8 mouse cellular contexts compared by ENCODE assay signal in genomic region chr2:123312277-123312617, GRCm38 (mm10).
A peak's percentile ranks its signal among the peaks of the same experiment; 100 is the strongest.
DNase-seq lines count a peak whose midpoint lies in the region; ATAC-seq lines count a peak whose summit lies in the region.

No protein-coding gene starts in this region.

- no peaks in the 10 kb centered on the region for H3K27me3 ChIP-seq in intestine, embryonic 16.5 days (replicated peaks; ENCODE audit: control insufficient read depth, insufficient read depth, low read length)
- H3K27me3 ChIP-seq in midbrain, embryonic 10.5 days (ENCODE audit: low read depth, poor library complexity, severe bottlenecking): no peaks in the 10 kb centered on the region

- peak; percentile 89 for ATAC-seq in common myeloid progenitor, adult 5-6 weeks (replicated peaks; ENCODE audit: low read depth, poor library complexity, severe bottlenecking)
- ATAC-seq in intestine, embryonic 16.5 days: peak; percentile 71

- no peak overlapping the region for H3K4me2 ChIP-seq in intestine, embryonic 16.5 days (ENCODE audit: low read depth, low read length)

- no peak overlapping the region for H3K9ac ChIP-seq in intestine, embryonic 16.5 days (ENCODE audit: low read depth, low read length)

- WGBS in intestine, embryonic 16.5 days: 11% methylated on average over 8 of the region's 8 CpGs
- WGBS in midbrain, embryonic 10.5 days: 31% methylated on average over 8 of the region's 8 CpGs

- intact Hi-C loops in gastrocnemius, postnatal 14 days (cut with DNase I; ENCODE audit: low total_unique reads): loop anchor here (10.0 kb wide), 1 partner anchor 1883 kb away; no protein-coding TSS in a partner anchor

- no peaks in the 10 kb centered on the region for H3K36me3 ChIP-seq in intestine, embryonic 16.5 days (ENCODE audit: control insufficient read depth, insufficient read depth, low read length)
- no peaks in the 10 kb centered on the region for H3K36me3 ChIP-seq in midbrain, embryonic 10.5 days

- peak; percentile 25 for DNase-seq in gastrocnemius, adult 18-20 months (ENCODE audit: low spot score)
- DNase-seq in gastrocnemius, adult 8-10 months (ENCODE audit: low spot score in 2 of 2): no peak
- DNase-seq in gastrocnemius, postnatal 14 days: peak; percentile 40
- peak; percentile 41 to 62 for DNase-seq in left cerebral cortex, adult 8-10 months (ENCODE audit: low spot score in 2 of 2)
- peak; percentile 68 for DNase-seq in midbrain, embryonic 10.5 days (ENCODE audit: low spot score)
- peak; percentile 6 for DNase-seq in skeletal muscle tissue, adult 2 months (ENCODE audit: low read depth, low spot score)

- H3K9me3 ChIP-seq in intestine, embryonic 16.5 days (ENCODE audit: control insufficient read depth, low read length): no peaks in the 10 kb centered on the region
- no peaks in the 10 kb centered on the region for H3K9me3 ChIP-seq in midbrain, embryonic 10.5 days (replicated peaks)

- H3K27ac ChIP-seq in intestine, embryonic 16.5 days (ENCODE audit: low read length): no peak overlapping the region
- H3K27ac ChIP-seq in midbrain, embryonic 10.5 days (replicated peaks): no peak overlapping the region

- no peaks in the 10 kb centered on the region for H3K4me1 ChIP-seq in intestine, embryonic 16.5 days (ENCODE audit: control insufficient read depth, insufficient read depth, low read length)
- H3K4me1 ChIP-seq in midbrain, embryonic 10.5 days: no peaks in the 10 kb centered on the region

- H3K4me3 ChIP-seq in intestine, embryonic 16.5 days (ENCODE audit: low read length): no peak overlapping the region
- no peak overlapping the region for H3K4me3 ChIP-seq in midbrain, embryonic 10.5 days

Comparison
In these comparisons a context has a peak if more than half of its experiments do, and no peak if none do; other contexts are left out.
1. DNase-seq: peak in gastrocnemius, adult 18-20 months (single experiment), gastrocnemius, postnatal 14 days (single experiment), left cerebral cortex, adult 8-10 months (2 of 2), midbrain, embryonic 10.5 days (single experiment) and skeletal muscle tissue, adult 2 months (single experiment); none in gastrocnemius, adult 8-10 months (0 of 2).